Mouse (Mus musculus) ES-Bruce4 (cell line): ENCODE results near the gene Glyr1. TPM values are rescaled to one million over a fixed set of nuclear protein-coding genes. Genes with fewer than 3 reads are reported as not detected.

ENCODE experiments used
- H3K27ac ChIP-seq: 2 replicates; pipeline ENCODE4 v1.5.1; 2012; ENCODE audit warnings: low read length, inconsistent platforms; ENCODE audit not compliant: insufficient read depth
- H3K27me3 ChIP-seq: 2 replicates; pipeline ENCODE4 v1.6.1; 2012; ENCODE audit warnings: mild to moderate bottlenecking, low read length, inconsistent platforms; ENCODE audit not compliant: control insufficient read depth, poor library complexity, insufficient read depth, severe bottlenecking
- H3K36me3 ChIP-seq: 2 replicates; pipeline ENCODE4 v1.6.1; 2012; ENCODE audit warnings: inconsistent platforms, mild to moderate bottlenecking, low read length, moderate library complexity; ENCODE audit not compliant: control insufficient read depth, poor library complexity, insufficient read depth, severe bottlenecking
- H3K4me1 ChIP-seq: one replicate; pipeline ENCODE4 v1.8.1; 2011; ENCODE audit warnings: low read length; ENCODE audit not compliant: control insufficient read depth, insufficient read depth
- H3K4me3 ChIP-seq: 2 replicates; pipeline ENCODE4 v1.5.1; 2011; ENCODE audit warnings: low read depth, mild to moderate bottlenecking, low read length
- H3K9ac ChIP-seq: 2 replicates; pipeline ENCODE4 v1.6.1; 2012; ENCODE audit warnings: low read depth, mild to moderate bottlenecking, inconsistent platforms; ENCODE audit not compliant: poor library complexity, severe bottlenecking
- H3K9me3 ChIP-seq: replicated peaks from 2 replicates; pipeline ENCODE4 v1.6.1; 2012; ENCODE audit warnings: mild to moderate bottlenecking, low read length, inconsistent platforms; ENCODE audit not compliant: control insufficient read depth, poor library complexity, insufficient read depth, severe bottlenecking
- CTCF ChIP-seq: IDR thresholded peaks from one replicate; pipeline ENCODE4 v1.8.1; 2011; ENCODE audit warnings: low read depth, low read length
- EP300 ChIP-seq: IDR thresholded peaks from 2 replicates; pipeline ENCODE4 v1.6.1; 2011; ENCODE audit warnings: low read depth, low read length; ENCODE audit not compliant: insufficient read depth
- POLR2A ChIP-seq: IDR thresholded peaks from one replicate; pipeline ENCODE4 v1.8.1; 2011; ENCODE audit warnings: low read length; ENCODE audit not compliant: insufficient read depth
- polyA plus RNA-seq: library from polyadenylated mRNA; stranded (reverse); fragments of >200 nt; gene quantifications from 2 replicates; pipeline ENCODE4 v1.2.4, GENCODE M21; 2011; ENCODE audit warnings: low read depth; ENCODE audit not compliant: missing spikeins, insufficient read depth, insufficient read length

Glyr1 gene
- polyA plus RNA-seq, 1 experiment, result 92.5 TPM

GRCm38 (mm10) chr16:4971626-4972025 lies 78.0 kb downstream of the Glyr1 start:
- H3K9ac ChIP-seq, result no peak overlapping the region
- H3K4me1 ChIP-seq, result no peaks in the 10 kb centered on the region
- H3K4me3 ChIP-seq, result no peak overlapping the region
- H3K27me3 ChIP-seq, result no peaks in the 10 kb centered on the region
- no peaks in the 10 kb centered on the region for H3K9me3 ChIP-seq
- no peak for TF ChIP-seq CTCF
- TF ChIP-seq POLR2A, result no peak
- TF ChIP-seq EP300, result no peak
- H3K27ac ChIP-seq, result no peak overlapping the region
- H3K36me3 ChIP-seq, result no peaks in the 10 kb centered on the region

GRCm38 (mm10) chr16:4969055-4969843 lies 80.4 kb downstream of the Glyr1 start:
- no peak overlapping the region for H3K27ac ChIP-seq
- TF ChIP-seq EP300 (no peak), CTCF (no peak), POLR2A (no peak)
- H3K36me3 ChIP-seq, result no peaks in the 10 kb centered on the region
- H3K9me3 ChIP-seq, result no peaks in the 10 kb centered on the region
- no peaks in the 10 kb centered on the region for H3K4me1 ChIP-seq
- no peak overlapping the region for H3K9ac ChIP-seq
- H3K4me3 ChIP-seq, result no peak overlapping the region
- H3K27me3 ChIP-seq, result no peaks in the 10 kb centered on the region

- H3K9me3 ChIP-seq, result no peaks in the 10 kb centered on the region
- no peaks in the 10 kb centered on the region for H3K36me3 ChIP-seq
- H3K27ac ChIP-seq, result no peak overlapping the region
- no peak overlapping the region for H3K4me3 ChIP-seq
- no peaks in the 10 kb centered on the region for H3K27me3 ChIP-seq
- H3K4me1 ChIP-seq, result no peaks in the 10 kb centered on the region
- H3K9ac ChIP-seq, result no peak overlapping the region
- TF ChIP-seq POLR2A, result no peak
- TF ChIP-seq CTCF, result no peak
- no peak for TF ChIP-seq EP300
Measured at GRCm38 (mm10) chr16:4968426-4968825, 81.2 kb downstream of the Glyr1 start.

DNA sequence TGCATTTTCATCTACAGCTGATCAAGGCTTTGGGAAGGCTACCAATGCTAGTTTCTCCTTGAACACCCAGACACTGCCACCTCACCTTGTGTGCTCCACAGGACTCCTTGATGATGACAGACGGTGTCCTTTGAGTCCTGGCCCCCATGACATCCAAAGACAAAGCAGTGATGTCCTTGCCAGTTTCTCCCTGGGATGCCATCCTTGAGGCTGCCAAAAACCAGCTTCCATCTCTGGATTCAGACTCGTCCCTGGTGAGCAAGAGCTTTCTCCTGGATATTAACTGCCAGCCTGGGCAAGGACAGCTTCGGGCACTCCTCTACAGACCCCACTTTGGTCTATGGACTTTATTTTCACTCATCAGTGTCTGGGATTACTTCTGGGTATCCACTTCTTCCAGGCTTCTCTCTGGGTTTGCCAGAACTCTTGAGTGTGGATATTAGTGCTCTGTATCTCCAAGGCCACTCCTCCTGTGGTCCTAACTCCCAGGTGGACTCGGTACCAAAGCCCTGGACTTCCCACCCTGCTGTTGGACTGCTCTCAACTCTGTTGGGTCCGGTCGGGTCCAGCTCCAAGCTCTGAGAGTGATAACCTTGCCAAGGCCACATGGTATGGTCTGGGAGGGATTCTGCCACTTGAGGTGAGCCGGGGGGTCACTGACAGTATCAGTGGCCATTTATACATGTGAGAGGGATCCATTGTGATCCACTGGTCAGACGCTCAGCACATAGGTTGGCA lies 84.1 kb downstream of the Glyr1 start:
- H3K27me3 ChIP-seq, result no peaks in the 10 kb centered on the region
- H3K9me3 ChIP-seq, result no peaks in the 10 kb centered on the region
- no peak overlapping the region for H3K4me3 ChIP-seq
- no peak overlapping the region for H3K27ac ChIP-seq
- no peaks in the 10 kb centered on the region for H3K36me3 ChIP-seq
- no peaks in the 10 kb centered on the region for H3K4me1 ChIP-seq
- TF ChIP-seq EP300 (no peak), CTCF (no peak), POLR2A (no peak)
- H3K9ac ChIP-seq, result no peak overlapping the region

- no peak for TF ChIP-seq POLR2A
- TF ChIP-seq CTCF, result no peak
- TF ChIP-seq EP300, result no peak
- Histone ChIP-seq H3K4me3 (peak overlapping the region; percentile 63), H3K27me3 (no peaks in the 10 kb centered on the region), H3K27ac (no peak overlapping the region), H3K9ac (peak overlapping the region; percentile 45), H3K36me3 (no peaks in the 10 kb centered on the region), H3K9me3 (no peaks in the 10 kb centered on the region), H3K4me1 (no peaks in the 10 kb centered on the region)
Measured at GRCm38 (mm10) chr16:4964731-4965391, 84.8 kb downstream of the Glyr1 start.

Other genes starting within 250 kb of the Glyr1 start
- gene 4930562C15Rik, start 214.4 kb downstream of the Glyr1 start, polyA plus RNA-seq, result not detected in 2 replicates
- gene Ubald1, start 169.5 kb downstream of the Glyr1 start, polyA plus RNA-seq, result 31.1 and 32.7 TPM in 2 replicates
- 46.6 and 47.8 TPM in 2 replicates for gene Mgrn1, start 163.6 kb downstream of the Glyr1 start, polyA plus RNA-seq
- gene Nudt16l1, start 111.1 kb downstream of the Glyr1 start, polyA plus RNA-seq, result 37.8 and 41.0 TPM in 2 replicates
- gene Anks3, start 85.7 kb downstream of the Glyr1 start, polyA plus RNA-seq, result 22.4 and 28.4 TPM in 2 replicates
- not detected in 2 replicates for gene Sept12, start 52.0 kb downstream of the Glyr1 start, polyA plus RNA-seq
- 7.7 and 10.1 TPM in 2 replicates for gene Smim22, start 42.6 kb downstream of the Glyr1 start, polyA plus RNA-seq
- gene Rogdi, start 36.3 kb downstream of the Glyr1 start, polyA plus RNA-seq, result 40.8 and 44.5 TPM in 2 replicates
- gene Ubn1, start 194 bp upstream of the Glyr1 start, polyA plus RNA-seq, result 25.3 and 25.9 TPM in 2 replicates
- 11.4 and 12.1 TPM in 2 replicates for gene Ppl, start 82.6 kb upstream of the Glyr1 start, polyA plus RNA-seq
- 2.4 and 3.0 TPM in 2 replicates for gene Sec14l5, start 97.2 kb upstream of the Glyr1 start, polyA plus RNA-seq
- gene Nagpa, start 154.1 kb upstream of the Glyr1 start, polyA plus RNA-seq, result 3.9 and 5.1 TPM in 2 replicates
- not detected in 2 replicates for gene AU021092, start 172.4 kb upstream of the Glyr1 start, polyA plus RNA-seq
- 9.1 and 13.4 TPM in 2 replicates for gene Alg1, start 183.8 kb upstream of the Glyr1 start, polyA plus RNA-seq
- gene Eef2kmt, start 206.1 kb upstream of the Glyr1 start, polyA plus RNA-seq, result 21.9 and 25.5 TPM in 2 replicates